Mouse (Mus musculus) liver, embryonic 14.5 days (tissue): Measurements from ENCODE around the gene Mipol1. TPM values are rescaled to one million over a fixed set of nuclear protein-coding genes. Genes with fewer than 3 reads are reported as not detected.

ENCODE experiments used
- ATAC-seq: fragments of 200-750 bp; cut with Nextera tagmentation; 2 replicates; pipeline ENCODE4 v1.8.0; 2017; ENCODE audit warnings: moderate number of reproducible peaks, mild to moderate bottlenecking, moderate library complexity; ENCODE audit not compliant: insufficient read depth
- DNase-seq, 3 experiments: peaks; one replicate each; pipeline ENCODE4 v3.0.0-alpha.2; 2012 to 2013; ENCODE audit warnings: low read depth in 3 of 3, low spot score in 3 of 3
- H3K27ac ChIP-seq: fragments of 300-500 bp; sonication (generic); 2 replicates; pipeline ENCODE4 v1.5.1; 2014; ENCODE audit warnings: moderate library complexity, mild to moderate bottlenecking, control low read depth, inconsistent platforms
- H3K27me3 ChIP-seq: fragments of 300-500 bp; sonication (generic); 2 replicates; pipeline ENCODE4 v1.6.1; 2014; ENCODE audit warnings: mild to moderate bottlenecking, low read length, moderate library complexity; ENCODE audit not compliant: control insufficient read depth, insufficient read depth
- H3K36me3 ChIP-seq: fragments of 300-500 bp; sonication (generic); replicated peaks from 2 replicates; pipeline ENCODE4 v1.6.1; 2014; ENCODE audit warnings: low read depth; ENCODE audit not compliant: control insufficient read depth, insufficient read depth
- H3K4me1 ChIP-seq, 2 experiments: fragments of 200-500 bp in 1 of 2; fragments of 300-500 bp in 1 of 2; sonication (generic) in 1 of 2; replicated peaks; 2 replicates each; pipeline ENCODE4 v1.6.1; 2012 to 2014; ENCODE audit warnings: antibody characterized with exemption in 1 of 2, inconsistent platforms in 1 of 2, low read length in 1 of 2; ENCODE audit not compliant: control insufficient read depth in 2 of 2, insufficient read depth in 2 of 2
- H3K4me2 ChIP-seq: fragments of 300-500 bp; sonication (generic); 2 replicates; pipeline ENCODE4 v1.6.1; 2014; ENCODE audit warnings: low read depth, mild to moderate bottlenecking, control low read depth, moderate library complexity
- H3K4me3 ChIP-seq, 2 experiments: fragments of 200-500 bp in 1 of 2; fragments of 300-500 bp in 1 of 2; sonication (generic) in 1 of 2; 2 replicates each; pipeline ENCODE4 v1.5.1; 2012 to 2014; ENCODE audit warnings: low read depth in 2 of 2, low read length in 2 of 2, mild to moderate bottlenecking in 2 of 2, control low read depth in 1 of 2, inconsistent platforms in 1 of 2, moderate library complexity in 1 of 2; ENCODE audit not compliant: insufficient read depth in 1 of 2
- H3K9ac ChIP-seq: fragments of 300-500 bp; sonication (generic); replicated peaks from 2 replicates; pipeline ENCODE4 v1.6.1; 2014; ENCODE audit warnings: mild to moderate bottlenecking, control low read depth, moderate library complexity
- H3K9me3 ChIP-seq: fragments of 300-500 bp; sonication (generic); 2 replicates; pipeline ENCODE4 v1.6.1; 2016; ENCODE audit warnings: low read length, mixed read lengths; ENCODE audit not compliant: control insufficient read depth
- CTCF ChIP-seq: IDR thresholded peaks from 2 replicates; pipeline ENCODE4 v1.5.1; 2016; ENCODE audit warnings: antibody characterized with exemption, low read depth, control low read depth
- EP300 ChIP-seq: IDR thresholded peaks from 2 replicates; pipeline ENCODE4 v1.6.1; 2016; ENCODE audit warnings: antibody characterized with exemption, low read depth
- WGBS: fragments of 180-500 bp; shearing (Covaris S2); extraction: QIAGEN DNeasy Blood & Tissue Kit; methylation state at CpG from one replicate; pipeline ENCODE4 v1.1.7; 2014; ENCODE audit not compliant: insufficient replicate concordance; 5-methylcytosine and 5-hydroxymethylcytosine counted together
- polyA plus RNA-seq, 2 experiments: library from polyadenylated mRNA; depleted of rRNA in 1 of 2; stranded (reverse) in 1 of 2; unstranded in 1 of 2; fragments of >200 nt; fragmentation: Nextera tagmentation in 1 of 2; extraction: Ambion mirVana in 1 of 2; gene quantifications; 2 replicates each; pipeline versions ENCODE4 v1.2.1 to v1.2.3; 2012 to 2014

Gene Mipol1
- polyA plus RNA-seq, 2 experiments, result 1.7 to 3.5 TPM

DNA sequence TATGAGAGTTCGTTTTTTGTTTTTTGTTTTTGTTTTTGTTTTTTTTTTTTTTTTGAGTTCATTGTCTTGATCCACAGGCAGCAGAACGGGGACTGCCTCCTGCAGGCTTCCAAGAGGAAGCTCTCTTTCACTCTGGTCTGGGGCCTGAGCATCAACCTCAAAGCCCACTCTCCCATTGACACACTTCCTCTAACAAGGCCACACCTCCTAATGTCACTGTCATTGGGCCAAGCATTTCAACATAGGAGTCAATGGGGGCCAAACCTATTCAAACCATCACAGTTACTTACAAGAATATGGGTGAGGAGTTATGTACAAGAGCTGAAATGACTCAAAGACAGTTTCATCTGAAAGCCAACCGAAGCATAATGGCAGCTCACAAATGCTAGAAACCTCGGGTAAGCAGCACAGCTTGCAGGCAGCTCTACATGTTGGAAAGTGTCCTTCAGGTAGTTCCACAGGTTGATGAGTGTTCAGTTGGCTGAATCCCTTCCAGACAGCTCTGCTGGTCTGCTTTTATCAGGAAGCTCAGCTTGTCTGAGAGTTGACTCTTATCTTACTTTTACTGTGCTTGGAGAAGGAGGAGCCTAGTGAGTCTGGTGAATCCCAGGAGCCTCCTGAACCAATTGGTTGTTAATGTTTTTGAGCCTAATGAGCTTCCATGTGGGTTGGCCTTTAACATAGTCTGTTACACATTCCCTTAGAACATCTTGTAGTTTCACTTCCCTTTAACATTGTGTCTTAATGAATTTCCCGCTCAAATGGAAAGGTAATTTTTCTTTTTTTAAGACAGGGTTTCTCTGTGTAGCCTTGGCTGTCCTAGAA lies 13.7 kb downstream of the Mipol1 start:
- Histone ChIP-seq H3K27ac (no peak overlapping the region), H3K9me3 (no peaks in the 10 kb centered on the region), H3K9ac (no peak overlapping the region), H3K4me1 (peaks cover 4 to 5% of the 10 kb centered on the region in 2 experiments; a peak in 3 of 4 replicates), H3K4me2 (no peak overlapping the region), H3K36me3 (peaks cover 13% of the 10 kb centered on the region), H3K4me3 (no peak overlapping the region), H3K27me3 (no peaks in the 10 kb centered on the region)
- ATAC-seq, result peak; percentile 58; the same call in 1 of the 2 replicates
- TF ChIP-seq EP300, result 0 out of 2 replicates have a peak, but pooled peaks have one; percentile 13
- no peak for TF ChIP-seq CTCF
- no peak for DNase-seq
- WGBS, result 57% methylated on average over 5 of the region's 5 CpGs

DNA sequence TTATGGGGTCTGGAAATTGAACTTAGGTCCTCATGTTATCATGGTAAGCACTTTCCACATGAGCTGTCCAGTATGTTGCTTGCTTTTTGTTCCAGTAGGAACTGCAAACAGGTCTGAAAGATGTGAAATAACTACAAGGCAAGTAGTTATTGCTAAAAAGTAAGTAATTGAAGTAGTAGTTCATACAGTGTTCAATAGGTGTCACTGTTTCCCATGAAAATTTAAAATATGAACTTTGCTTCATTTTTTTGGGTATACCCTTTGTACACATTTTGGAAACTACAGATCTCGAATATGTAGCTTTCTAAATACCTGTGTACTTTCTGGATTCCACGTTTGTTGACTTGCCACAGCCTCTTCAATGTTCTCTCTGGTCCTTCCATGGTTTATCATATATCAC lies 28.3 kb downstream of the Mipol1 start:
- no peaks in the 10 kb centered on the region for H3K9me3 ChIP-seq
- H3K9ac ChIP-seq, result no peak overlapping the region
- 24% methylated on average over 2 of the region's 2 CpGs for WGBS
- ATAC-seq, result no peak
- no peak overlapping the region for H3K27ac ChIP-seq
- H3K4me2 ChIP-seq, result no peak overlapping the region
- DNase-seq, result no peak
- no peaks in the 10 kb centered on the region for H3K27me3 ChIP-seq
- H3K4me1 ChIP-seq, result no peaks in the 10 kb centered on the region
- H3K4me3 ChIP-seq, result no peak overlapping the region
- H3K36me3 ChIP-seq, result no peaks in the 10 kb centered on the region
- 0 out of 2 replicates have a peak, but pooled peaks have one; percentile 10 for TF ChIP-seq CTCF
- TF ChIP-seq EP300, result no peak

DNA sequence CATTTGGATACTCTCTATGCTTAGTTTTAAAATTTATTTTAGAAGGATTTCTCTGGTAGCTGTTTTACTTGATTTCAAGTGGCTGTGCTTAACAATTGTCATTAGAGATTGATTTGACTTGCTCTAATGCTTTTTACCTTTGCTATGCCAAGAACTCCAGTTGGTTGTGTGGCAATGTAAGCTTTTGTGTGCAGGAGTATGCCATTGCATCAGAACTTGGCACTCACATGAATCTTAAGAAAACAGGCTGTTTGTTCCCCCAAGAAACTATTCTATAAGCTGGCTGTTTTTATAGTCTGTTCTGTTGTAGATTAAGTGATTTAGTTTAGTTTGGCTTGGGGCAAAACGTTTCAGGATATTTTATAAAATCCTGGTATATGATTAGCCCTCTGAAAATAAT lies 45.2 kb downstream of the Mipol1 start:
- no peaks in the 10 kb centered on the region for H3K9me3 ChIP-seq
- H3K4me3 ChIP-seq, result no peak overlapping the region
- ATAC-seq (no peak), DNase-seq (no peak)
- no peak overlapping the region for H3K4me2 ChIP-seq
- no peaks in the 10 kb centered on the region for H3K4me1 ChIP-seq
- no peak overlapping the region for H3K27ac ChIP-seq
- TF ChIP-seq CTCF, result no peak
- TF ChIP-seq EP300, result no peak
- no peaks in the 10 kb centered on the region for H3K36me3 ChIP-seq
- 30% methylated on average over 1 of the region's 1 CpGs for WGBS
- no peaks in the 10 kb centered on the region for H3K27me3 ChIP-seq
- no peak overlapping the region for H3K9ac ChIP-seq

DNA sequence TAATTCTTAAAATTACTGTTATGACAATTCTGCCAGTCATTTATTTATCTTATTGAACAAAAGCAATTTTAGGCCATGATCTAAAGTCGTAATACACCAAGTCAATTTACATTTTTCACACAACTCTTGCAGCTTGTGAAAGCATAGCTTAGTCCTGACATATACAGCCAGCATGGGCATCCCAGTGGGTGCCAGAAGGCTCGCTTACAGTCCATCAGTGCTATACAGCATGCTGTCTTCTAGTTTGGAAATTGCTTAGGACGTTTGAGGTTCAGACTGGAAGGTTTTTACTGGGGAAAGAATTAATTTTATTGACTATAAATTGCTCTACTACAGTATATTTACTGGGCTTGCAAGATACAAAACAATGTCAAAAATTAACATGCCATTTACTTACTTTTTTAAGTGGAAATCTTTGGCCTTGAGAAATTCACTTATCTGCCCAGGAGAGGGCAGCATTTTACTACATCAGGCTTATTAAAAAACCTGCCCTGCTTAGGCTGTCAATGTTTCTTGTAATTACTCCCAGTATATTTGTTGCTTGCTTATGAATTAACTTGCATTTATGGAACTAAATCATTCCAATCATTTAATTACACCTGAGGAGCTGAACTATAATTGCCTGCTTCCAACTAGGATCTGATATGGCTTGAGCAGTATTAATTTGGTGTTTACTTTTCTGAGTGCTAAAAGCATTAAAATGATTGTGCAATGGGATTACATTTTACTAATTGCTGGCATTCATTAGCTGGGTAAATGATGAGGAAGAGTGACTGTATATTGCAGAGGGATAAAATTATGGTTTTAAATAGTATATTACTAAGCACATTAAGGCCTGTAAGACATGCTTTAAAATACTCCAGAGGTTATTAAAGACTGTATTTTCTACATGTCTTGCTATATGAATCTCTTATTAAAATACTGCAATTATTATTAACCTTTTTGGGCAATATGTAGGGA lies 51.2 kb downstream of the Mipol1 start:
- Histone ChIP-seq H3K4me2 (no peak overlapping the region), H3K9ac (no peak overlapping the region), H3K27ac (no peak overlapping the region), H3K4me1 (no peaks in the 10 kb centered on the region), H3K27me3 (no peaks in the 10 kb centered on the region), H3K36me3 (no peaks in the 10 kb centered on the region), H3K4me3 (no peak overlapping the region), H3K9me3 (no peaks in the 10 kb centered on the region)
- no peak for ATAC-seq
- DNase-seq, result peak; percentile 5 to 31 (median 6)
- 39% methylated on average over 3 of the region's 3 CpGs for WGBS
- no peak for TF ChIP-seq EP300
- peak; percentile 49; the same call in 1 of the 2 replicates for TF ChIP-seq CTCF
